Mouse (Mus musculus) myocyte (in vitro differentiated cells): ENCODE results near the gene Apbb1ip. TPM values are rescaled to one million over a fixed set of nuclear protein-coding genes. Genes with fewer than 3 reads are reported as not detected.

Experiments used
- H3K27me3 ChIP-seq: one replicate; pipeline ENCODE4 v1.6.1; 2011; ENCODE audit not compliant: control insufficient read depth, insufficient read depth, insufficient read length
- H3K36me3 ChIP-seq: one replicate; pipeline ENCODE4 v1.6.1; 2011; ENCODE audit not compliant: control insufficient read depth, insufficient read depth
- H3K4me2 ChIP-seq: one replicate; pipeline ENCODE4 v1.6.1; 2011; ENCODE audit warnings: low read depth, control low read depth
- H3K4me3 ChIP-seq: one replicate; pipeline ENCODE4 v1.5.1; 2011; ENCODE audit warnings: mild to moderate bottlenecking, control low read depth, moderate library complexity
- H3K79me2 ChIP-seq: one replicate; pipeline ENCODE4 v1.6.1; 2011; ENCODE audit not compliant: control insufficient read depth, insufficient read depth
- H3ac ChIP-seq: one replicate; pipeline ENCODE4 v1.6.1; 2011; ENCODE audit not compliant: control insufficient read depth, insufficient read length
- CEBPB ChIP-seq: IDR thresholded peaks from 2 replicates; pipeline ENCODE4 v1.6.1; 2011; ENCODE audit warnings: mild to moderate bottlenecking, moderate library complexity; ENCODE audit not compliant: poor library complexity, insufficient read depth, severe bottlenecking
- E2F4 ChIP-seq: IDR thresholded peaks from one replicate; pipeline ENCODE4 v1.6.1; 2011; ENCODE audit warnings: mild to moderate bottlenecking, control low read depth, moderate library complexity; ENCODE audit not compliant: insufficient read depth
- MAX ChIP-seq: IDR thresholded peaks from one replicate; pipeline ENCODE4 v1.6.1; 2011; ENCODE audit warnings: low read depth, mild to moderate bottlenecking, control low read depth
- MYOD1 ChIP-seq, 3 experiments: IDR thresholded peaks; one replicate each; pipeline ENCODE4 v1.6.1; 2011; ENCODE audit warnings: control low read depth in 2 of 3, low read depth in 2 of 3, mild to moderate bottlenecking in 2 of 3, moderate library complexity in 1 of 3; ENCODE audit not compliant: insufficient read length in 2 of 3, control insufficient read depth in 1 of 3
- MYOG ChIP-seq, 3 experiments: IDR thresholded peaks; one replicate each; pipeline ENCODE4 v1.6.1; 2011; ENCODE audit warnings: control low read depth in 2 of 3, low read depth in 2 of 3, mild to moderate bottlenecking in 2 of 3; ENCODE audit not compliant: insufficient read length in 2 of 3, control insufficient read depth in 1 of 3, insufficient read depth in 1 of 3
- POLR2A ChIP-seq: IDR thresholded peaks from one replicate; pipeline ENCODE4 v1.6.1; 2011; ENCODE audit warnings: low read depth, mild to moderate bottlenecking, control low read depth, moderate library complexity; ENCODE audit not compliant: insufficient read length
- POLR2AphosphoS2 ChIP-seq: IDR thresholded peaks from one replicate; pipeline ENCODE4 v1.6.1; 2011; ENCODE audit warnings: low read depth, control low read depth; ENCODE audit not compliant: insufficient read length
- REST ChIP-seq: IDR thresholded peaks from one replicate; pipeline ENCODE4 v1.6.1; 2011; ENCODE audit warnings: mild to moderate bottlenecking, control low read depth, moderate library complexity; ENCODE audit not compliant: insufficient read depth, insufficient read length
- SRF ChIP-seq: IDR thresholded peaks from one replicate; pipeline ENCODE4 v1.6.1; 2011; ENCODE audit warnings: low read depth; ENCODE audit not compliant: control insufficient read depth, insufficient read length
- TCF12 ChIP-seq: IDR thresholded peaks from one replicate; pipeline ENCODE4 v1.6.1; 2011; ENCODE audit warnings: mild to moderate bottlenecking, control low read depth; ENCODE audit not compliant: poor library complexity, insufficient read depth, severe bottlenecking
- TCF3 ChIP-seq: IDR thresholded peaks from one replicate; pipeline ENCODE4 v1.6.1; 2011; ENCODE audit warnings: low read depth, control low read depth; ENCODE audit not compliant: insufficient read length
- USF1 ChIP-seq: IDR thresholded peaks from one replicate; pipeline ENCODE4 v1.6.1; 2011; ENCODE audit warnings: low read depth, mild to moderate bottlenecking, control low read depth, moderate library complexity
- polyA plus RNA-seq: library from polyadenylated mRNA; unstranded; fragments of >200 nt; fragmentation: generic; extraction: Trizol; gene quantifications from one replicate; pipeline ENCODE4 v1.2.1, GENCODE M21; 2012; ENCODE audit warnings: missing spikeins

The Apbb1ip gene
- polyA plus RNA-seq, 1 experiment, result 4.9 TPM

GRCm38 (mm10) chr2:22755561-22755960 lies 18.3 kb upstream of the Apbb1ip start:
- Histone ChIP-seq H3K4me2 (no peak overlapping the region), H3K36me3 (no peaks in the 10 kb centered on the region), H3K27me3 (no peaks in the 10 kb centered on the region), H3ac (no peak overlapping the region), H3K79me2 (no peaks in the 10 kb centered on the region), H3K4me3 (no peak overlapping the region)
- TF ChIP-seq MYOD1 (IDR thresholded peaks at IDR 0.05; ENCODE audit: control insufficient read depth in 1 of 3, insufficient read length in 2 of 3, low read depth in 2 of 3) (no peak), CEBPB (no peak), SRF (no peak), USF1 (no peak), E2F4 (no peak), TCF3 (no peak), POLR2AphosphoS2 (no peak), TCF12 (no peak), MAX (no peak), MYOG (IDR thresholded peaks at IDR 0.05; ENCODE audit: control insufficient read depth in 1 of 3, insufficient read depth in 1 of 3, insufficient read length in 2 of 3, low read depth in 2 of 3) (no peak), POLR2A (no peak), REST (no peak)

GRCm38 (mm10) chr2:22758310-22758972 lies 15.5 kb upstream of the Apbb1ip start:
- TF ChIP-seq E2F4 (no peak), POLR2A (no peak), REST (no peak), MYOG (IDR thresholded peaks at IDR 0.05; ENCODE audit: control insufficient read depth in 1 of 3, insufficient read depth in 1 of 3, insufficient read length in 2 of 3, low read depth in 2 of 3) (no peak), SRF (no peak), TCF12 (no peak), USF1 (no peak), MAX (no peak), POLR2AphosphoS2 (no peak), CEBPB (no peak)
- no peaks in the 10 kb centered on the region for H3K36me3 ChIP-seq

GRCm38 (mm10) chr2:22760452-22760851 lies 13.4 kb upstream of the Apbb1ip start:
- Histone ChIP-seq H3K79me2 (no peaks in the 10 kb centered on the region), H3ac (no peak overlapping the region), H3K27me3 (no peaks in the 10 kb centered on the region), H3K4me2 (no peak overlapping the region), H3K4me3 (no peak overlapping the region), H3K36me3 (no peaks in the 10 kb centered on the region)
- TF ChIP-seq TCF12, result no peak
- no peak for TF ChIP-seq TCF3
- no peak for TF ChIP-seq E2F4
- no peak for TF ChIP-seq REST
- TF ChIP-seq MYOD1 (IDR thresholded peaks at IDR 0.05; ENCODE audit: control insufficient read depth in 1 of 3, insufficient read length in 2 of 3, low read depth in 2 of 3), result no peak
- no peak for TF ChIP-seq CEBPB
- TF ChIP-seq POLR2AphosphoS2, result no peak
- TF ChIP-seq MAX, result no peak
- no peak for TF ChIP-seq MYOG (IDR thresholded peaks at IDR 0.05; ENCODE audit: control insufficient read depth in 1 of 3, insufficient read depth in 1 of 3, insufficient read length in 2 of 3, low read depth in 2 of 3)
- no peak for TF ChIP-seq USF1
- no peak for TF ChIP-seq POLR2A
- TF ChIP-seq SRF, result no peak

More at GRCm38 (mm10) chr2:22758310-22758972, 15.5 kb upstream of the Apbb1ip start:
- Histone ChIP-seq H3K79me2 (no peaks in the 10 kb centered on the region), H3K4me2 (no peak overlapping the region), H3ac (no peak overlapping the region), H3K4me3 (no peak overlapping the region), H3K27me3 (no peaks in the 10 kb centered on the region)

GRCm38 (mm10) chr2:22761103-22761521 lies 12.8 kb upstream of the Apbb1ip start:
- Histone ChIP-seq H3ac (no peak overlapping the region), H3K4me2 (no peak overlapping the region), H3K36me3 (no peaks in the 10 kb centered on the region), H3K79me2 (no peaks in the 10 kb centered on the region), H3K4me3 (no peak overlapping the region), H3K27me3 (no peaks in the 10 kb centered on the region)
- no peak for TF ChIP-seq POLR2AphosphoS2
- no peak for TF ChIP-seq TCF12

GRCm38 (mm10) chr2:22764774-22765387 lies 9.0 kb upstream of the Apbb1ip start:
- Histone ChIP-seq H3K4me2 (no peak overlapping the region), H3K27me3 (no peaks in the 10 kb centered on the region), H3K36me3 (no peaks in the 10 kb centered on the region), H3K4me3 (no peak overlapping the region), H3K79me2 (no peaks in the 10 kb centered on the region), H3ac (no peak overlapping the region)
- TF ChIP-seq MYOG (IDR thresholded peaks at IDR 0.05; ENCODE audit: control insufficient read depth in 1 of 3, insufficient read depth in 1 of 3, insufficient read length in 2 of 3, low read depth in 2 of 3), result no peak
- TF ChIP-seq TCF12, result no peak
- no peak for TF ChIP-seq TCF3
- TF ChIP-seq CEBPB, result no peak
- TF ChIP-seq SRF, result no peak
- TF ChIP-seq POLR2A, result no peak
- TF ChIP-seq MAX, result no peak
- no peak for TF ChIP-seq MYOD1 (IDR thresholded peaks at IDR 0.05; ENCODE audit: control insufficient read depth in 1 of 3, insufficient read length in 2 of 3, low read depth in 2 of 3)
- no peak for TF ChIP-seq REST
- TF ChIP-seq E2F4, result no peak
- TF ChIP-seq USF1, result no peak
